30 mouse cellular contexts compared by ENCODE assay signal in genomic region chr12:5147346-5148035, GRCm38 (mm10).
DNase-seq lines count a peak whose midpoint lies in the region; ATAC-seq and TF ChIP-seq lines count a peak whose summit lies in the region.
"Had no signal": no experiment of that assay in that cellular context is flagged by ENCODE, and none has a peak within 500 bp of the region (broad histone marks: within the 10 kb centered on the region; RNA-seq: fewer than 3 reads in every experiment).

No protein-coding gene starts in this region.

- H3K27ac ChIP-seq in left cerebral cortex, adult 2 months, result no peak overlapping the region
- H3K27ac ChIP-seq: embryonic facial prominence, embryonic 13.5 days; forebrain, embryonic 10.5 days; forebrain, embryonic 15.5 days; hindbrain, embryonic 10.5 days; hindbrain, embryonic 15.5 days; limb, embryonic 12.5 days; liver, embryonic 15.5 days; neural tube, embryonic 15.5 days had no signal

- no peak overlapping the region for H3K4me3 ChIP-seq in left cerebral cortex, adult 2 months
- H3K4me3 ChIP-seq: embryonic facial prominence, embryonic 13.5 days; forebrain, embryonic 10.5 days; forebrain, embryonic 15.5 days; hindbrain, embryonic 10.5 days; hindbrain, embryonic 15.5 days; limb, embryonic 12.5 days; liver, embryonic 15.5 days; neural tube, embryonic 15.5 days had no signal

- intact Hi-C loops in left cerebral cortex, adult 2 months (cut with DNase I), result no loop called here

- no peak; the same call in 1 of the 2 replicates for TF ChIP-seq CTCF in left cerebral cortex, adult 2 months (IDR thresholded peaks at IDR 0.05)

- DNase-seq in frontal cortex, postnatal 25 days (ENCODE audit: low spot score in 2 of 2), result no peak
- DNase-seq in testis, postnatal 14 days (ENCODE audit: low spot score), result peak; percentile 53
- no peak for DNase-seq in testis, postnatal 10 days (ENCODE audit: low spot score)
- DNase-seq in adrenal gland, postnatal 36 days, result peak; percentile 31 to 39
- no peak for DNase-seq in spleen, postnatal 4 days (ENCODE audit: low spot score in 2 of 2)
- DNase-seq in left cerebral cortex, adult 2 months (ENCODE audit: extremely low spot score in 1 of 2, low spot score in 2 of 2), result no peak
- DNase-seq: cerebellum, adult 18-20 months; cerebellum, postnatal 10 days; gastrocnemius, postnatal 10 days; heart, postnatal 14 days; kidney, adult 11 months; kidney, postnatal 14 days; layer of hippocampus, postnatal 36 days; lung, embryonic 14.5 days; lung, postnatal 14 days; midbrain, embryonic 14.5 days; retina, postnatal 1 day; right cerebral cortex, postnatal 14 days had no signal

- ATAC-seq in frontal cortex, adult (ENCODE audit: low TSS enrichment), result peak; percentile 7; the same call in 1 of the 2 replicates
- ATAC-seq: activated CD4-positive, CD25-positive, alpha-beta regulatory T cell, adult 4 months; CD4-positive, CD25-positive, alpha-beta regulatory T cell, adult 4 months; forebrain, embryonic 15.5 days; inflammation-experienced regulatory T-cells, adult 6 months had no signal

Comparison
In these comparisons a context has a peak if more than half of its experiments do, and no peak if none do; other contexts are left out.
1. DNase-seq: peak in testis, postnatal 14 days (single experiment) and adrenal gland, postnatal 36 days (2 of 2); none in frontal cortex, postnatal 25 days (0 of 2), testis, postnatal 10 days (single experiment), spleen, postnatal 4 days (0 of 2) and left cerebral cortex, adult 2 months (0 of 2).